Mouse (Mus musculus) midbrain, embryonic 10.5 days (tissue): Measurements from ENCODE around the gene Nabp2. TPM values are rescaled to one million over a fixed set of nuclear protein-coding genes. Genes with fewer than 3 reads are reported as not detected.

Source experiments
- DNase-seq: peaks from one replicate; pipeline ENCODE4 v3.0.0-alpha.2; 2017; ENCODE audit warnings: low spot score
- H3K27ac ChIP-seq: fragments of 300-500 bp; sonication (generic); replicated peaks from 2 replicates; pipeline ENCODE4 v1.5.1; 2016; ENCODE audit warnings: mild to moderate bottlenecking
- H3K27me3 ChIP-seq: fragments of 300-500 bp; sonication (generic); 2 replicates; pipeline ENCODE4 v1.6.1; 2016; ENCODE audit warnings: low read depth, mild to moderate bottlenecking; ENCODE audit not compliant: poor library complexity, severe bottlenecking
- H3K36me3 ChIP-seq: fragments of 300-500 bp; sonication (generic); 2 replicates; pipeline ENCODE4 v1.6.1; 2016; ENCODE audit warnings: mild to moderate bottlenecking, moderate library complexity
- H3K4me1 ChIP-seq: fragments of 300-500 bp; sonication (generic); 2 replicates; pipeline ENCODE4 v1.6.1; 2016
- H3K4me3 ChIP-seq: fragments of 300-500 bp; sonication (generic); 2 replicates; pipeline ENCODE4 v1.5.1; 2016; ENCODE audit warnings: mild to moderate bottlenecking, moderate library complexity
- H3K9me3 ChIP-seq: fragments of 300-500 bp; sonication (generic); replicated peaks from 2 replicates; pipeline ENCODE4 v1.6.1; 2016; ENCODE audit warnings: mild to moderate bottlenecking
- WGBS: fragments of 180-500 bp; shearing (Covaris S2); methylation state at CpG from one replicate; pipeline ENCODE4 v1.1.7; 2016; 5-methylcytosine and 5-hydroxymethylcytosine counted together
- polyA plus RNA-seq: library from polyadenylated mRNA; unstranded; fragments of >200 nt; fragmentation: Nextera tagmentation; extraction: Ambion mirVana; gene quantifications from 2 replicates; pipeline ENCODE4 v1.2.1, GENCODE M21; 2016

Nabp2 gene
- polyA plus RNA-seq, 1 experiment from 2014 or later, result 149 TPM

DNA sequence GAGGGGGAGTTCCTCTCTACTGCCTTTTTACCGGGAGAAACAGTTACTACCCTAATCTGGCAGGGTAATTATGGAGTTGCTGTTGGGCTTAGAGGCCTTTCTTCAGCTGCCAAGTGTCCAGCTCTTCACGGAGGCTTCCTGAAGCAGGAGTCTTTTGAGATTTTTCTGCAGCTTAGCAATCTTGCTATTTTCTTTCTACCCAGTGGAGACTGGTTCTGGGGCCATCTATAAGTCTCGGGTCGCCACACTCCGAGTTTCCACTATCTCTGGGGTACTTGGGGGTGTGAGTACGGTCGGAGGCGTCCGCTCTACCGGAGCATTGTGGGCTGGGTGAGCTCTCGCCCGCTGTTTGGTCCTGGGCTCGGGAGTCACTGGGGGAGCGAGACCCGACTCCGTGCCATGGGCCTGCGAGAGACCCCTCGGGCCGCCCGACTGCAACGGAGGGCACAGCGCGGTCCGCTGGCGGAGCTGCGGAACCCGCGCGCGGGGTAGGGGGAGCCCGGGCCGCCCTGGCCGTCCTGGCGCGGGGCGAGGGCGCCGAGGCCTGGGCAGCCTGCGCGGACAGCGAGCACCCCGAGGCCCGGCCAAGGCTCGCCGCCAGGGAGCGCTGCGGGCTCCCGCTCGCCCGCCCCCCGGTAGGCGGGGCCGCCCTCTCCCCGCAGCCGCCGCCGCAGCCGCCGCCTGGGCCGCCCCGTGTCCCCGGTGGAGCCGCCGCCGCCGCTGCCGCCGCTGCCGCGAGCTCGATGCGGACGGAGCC, 34.7 kb downstream of the Nabp2 start, which contains the start of gene Ankrd52:
TSS of gene Ankrd52 (plus strand) at position 661 of the 757 bp plus-strand sequence.
- Histone ChIP-seq H3K4me3 (peak within 1 kb of the TSS; percentile 99), H3K36me3 (peaks cover 39% of the 10 kb centered on the region), H3K4me1 (peaks cover 30% of the 10 kb centered on the region), H3K9me3 (no peaks in the 10 kb centered on the region), H3K27ac (peak within 1 kb of the TSS; percentile 98), H3K27me3 (no peaks in the 10 kb centered on the region)
- peak; percentile 85 for DNase-seq
- WGBS, result under 1% methylated on average over 62 of the region's 73 CpGs

DNA sequence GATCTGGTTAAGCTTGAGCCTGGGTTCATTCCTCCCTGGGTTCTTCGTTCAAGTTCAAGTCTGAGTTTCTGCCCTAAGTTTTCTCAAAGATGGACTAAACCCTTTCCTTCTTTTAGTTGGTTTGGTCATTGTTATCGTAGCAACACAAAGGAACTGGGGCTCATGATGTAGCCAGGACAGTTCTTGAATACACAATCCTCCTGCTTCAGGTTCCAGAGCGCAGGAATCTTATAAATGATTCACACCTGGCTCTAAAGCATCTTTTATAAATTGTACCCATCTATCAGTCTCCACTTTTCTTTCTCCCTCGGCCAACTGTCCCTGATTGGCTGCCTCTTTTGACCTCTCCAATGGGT, 35.2 kb downstream of the Nabp2 start:
- H3K27ac ChIP-seq, result peak overlapping the region; percentile 98
- H3K4me3 ChIP-seq, result peak overlapping the region; percentile 99
- DNase-seq, result no peak
- H3K36me3 ChIP-seq, result peaks cover 33% of the 10 kb centered on the region
- WGBS, result 47% methylated on average over 4 of the region's 4 CpGs
- no peaks in the 10 kb centered on the region for H3K9me3 ChIP-seq
- no peaks in the 10 kb centered on the region for H3K27me3 ChIP-seq
- peaks cover 30% of the 10 kb centered on the region for H3K4me1 ChIP-seq

DNA sequence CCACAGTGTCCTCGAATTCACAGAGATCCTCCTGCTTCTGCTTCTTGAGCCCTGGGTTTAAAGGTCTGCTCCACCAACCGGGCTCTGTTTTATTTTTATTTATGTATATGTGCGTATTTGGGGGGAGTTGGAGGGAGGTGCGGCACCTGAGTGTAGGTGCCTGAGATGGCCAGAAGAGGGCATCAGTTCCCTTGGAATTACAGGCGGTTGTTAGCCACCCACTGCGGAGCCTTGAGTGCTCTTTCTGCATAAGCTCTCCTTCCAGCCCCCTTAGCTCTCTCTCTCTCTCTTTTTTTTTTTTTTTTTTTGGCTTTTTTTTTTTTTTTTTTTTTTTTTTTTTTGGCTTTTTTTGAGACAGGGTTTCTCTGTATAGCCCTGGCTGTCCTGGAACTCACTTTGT, 36.9 kb downstream of the Nabp2 start:
- peaks cover 16% of the 10 kb centered on the region for H3K36me3 ChIP-seq

DNA sequence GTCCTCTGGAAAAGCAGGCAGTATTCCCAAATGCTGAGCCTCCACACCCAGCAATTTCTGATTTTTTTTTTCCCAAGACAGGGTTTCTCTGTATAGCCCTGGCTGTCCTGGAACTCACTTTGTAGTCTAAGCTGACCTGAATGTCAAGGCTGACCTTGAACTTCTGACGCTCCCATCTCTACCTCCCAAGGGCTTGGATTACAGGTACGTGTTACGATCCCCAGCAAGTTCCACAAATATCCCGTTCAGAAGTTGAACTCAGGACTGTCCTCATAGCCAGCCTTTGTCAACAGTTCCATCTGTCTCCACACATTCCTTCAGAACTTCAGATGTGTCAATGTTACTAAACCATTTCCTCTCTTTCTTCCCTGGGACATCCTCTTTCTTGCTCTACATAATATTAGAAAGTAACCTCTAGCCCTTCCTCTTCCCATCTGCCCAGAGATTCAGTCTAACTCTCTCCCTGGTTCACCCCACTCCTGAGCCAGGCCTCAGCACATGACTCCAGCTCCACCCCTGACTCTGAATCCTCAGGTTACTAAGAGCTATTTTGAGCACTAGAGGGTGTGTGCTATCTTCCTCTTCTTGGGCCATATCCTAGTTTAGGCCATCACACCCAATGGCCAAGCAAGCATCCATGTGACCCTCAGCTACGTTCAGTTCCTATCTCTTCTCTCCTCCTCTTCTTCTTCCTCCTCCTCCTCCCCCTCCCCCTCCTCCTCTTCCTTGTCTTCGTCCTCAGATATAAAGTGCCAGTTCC, 38.1 kb downstream of the Nabp2 start:
- Histone ChIP-seq H3K4me3 (no peak overlapping the region), H3K9me3 (no peaks in the 10 kb centered on the region), H3K4me1 (peaks cover 34% of the 10 kb centered on the region), H3K27ac (no peak overlapping the region), H3K27me3 (no peaks in the 10 kb centered on the region), H3K36me3 (peaks cover 4% of the 10 kb centered on the region)
- no peak for DNase-seq
- 87% methylated on average over 6 of the region's 6 CpGs for WGBS

More for the DNA sequence above, 36.9 kb downstream of the Nabp2 start:
- Histone ChIP-seq H3K27me3 (no peaks in the 10 kb centered on the region), H3K9me3 (no peaks in the 10 kb centered on the region), H3K4me3 (no peak overlapping the region), H3K27ac (no peak overlapping the region), H3K4me1 (peaks cover 37% of the 10 kb centered on the region)
- DNase-seq, result no peak
- 79% methylated on average over 6 of the region's 6 CpGs for WGBS

DNA sequence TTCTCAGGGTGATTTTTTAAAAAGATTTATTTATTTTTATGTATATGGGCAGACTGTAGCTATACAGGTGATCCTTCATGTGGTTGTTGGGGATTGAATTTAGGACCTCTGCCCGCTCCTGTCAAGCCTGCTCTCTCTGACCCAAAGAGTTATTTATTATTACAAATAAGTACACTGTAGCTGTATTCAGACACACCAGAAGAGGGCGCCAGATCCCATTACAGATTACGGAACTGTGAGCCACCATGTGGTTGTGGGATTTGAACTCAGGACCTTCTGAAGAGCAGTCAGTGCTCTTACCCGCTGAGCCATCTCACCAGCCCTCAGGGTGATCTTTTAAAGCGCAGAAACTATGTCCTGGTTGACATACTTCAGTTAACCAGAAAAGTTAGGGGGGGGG, 39.1 kb downstream of the Nabp2 start:
- Histone ChIP-seq H3K27me3 (no peaks in the 10 kb centered on the region), H3K4me3 (no peak overlapping the region), H3K36me3 (no peaks in the 10 kb centered on the region), H3K4me1 (peaks cover 38% of the 10 kb centered on the region), H3K27ac (no peak overlapping the region), H3K9me3 (no peaks in the 10 kb centered on the region)
- DNase-seq, result no peak
- 80% methylated on average over 5 of the region's 5 CpGs for WGBS

DNA sequence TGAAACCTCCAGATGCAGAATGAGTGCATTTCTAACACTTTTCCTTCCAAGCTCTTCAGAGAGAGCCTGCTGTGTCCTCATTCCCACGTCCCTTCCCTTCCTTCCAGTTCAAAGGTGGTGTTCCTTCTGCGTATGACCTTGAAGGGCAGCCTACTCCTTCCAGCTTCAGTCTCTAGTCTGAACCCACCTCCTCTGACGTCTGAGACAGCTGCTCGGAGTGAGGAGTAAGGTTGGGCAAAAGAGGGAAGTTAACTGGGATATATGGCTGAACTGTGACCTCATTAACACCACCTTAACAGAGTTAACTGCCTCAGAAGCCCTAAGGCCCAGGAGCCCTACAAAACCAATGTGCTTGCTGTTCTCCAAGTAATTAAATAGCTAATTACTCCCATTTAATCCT, 40.7 kb downstream of the Nabp2 start:
- H3K4me3 ChIP-seq, result no peak overlapping the region
- no peak overlapping the region for H3K27ac ChIP-seq
- H3K4me1 ChIP-seq, result peaks cover 27% of the 10 kb centered on the region
- WGBS, result 60% methylated on average over 4 of the region's 4 CpGs
- no peak for DNase-seq
- H3K36me3 ChIP-seq, result peaks cover 6% of the 10 kb centered on the region
- H3K27me3 ChIP-seq, result no peaks in the 10 kb centered on the region
- no peaks in the 10 kb centered on the region for H3K9me3 ChIP-seq

DNA sequence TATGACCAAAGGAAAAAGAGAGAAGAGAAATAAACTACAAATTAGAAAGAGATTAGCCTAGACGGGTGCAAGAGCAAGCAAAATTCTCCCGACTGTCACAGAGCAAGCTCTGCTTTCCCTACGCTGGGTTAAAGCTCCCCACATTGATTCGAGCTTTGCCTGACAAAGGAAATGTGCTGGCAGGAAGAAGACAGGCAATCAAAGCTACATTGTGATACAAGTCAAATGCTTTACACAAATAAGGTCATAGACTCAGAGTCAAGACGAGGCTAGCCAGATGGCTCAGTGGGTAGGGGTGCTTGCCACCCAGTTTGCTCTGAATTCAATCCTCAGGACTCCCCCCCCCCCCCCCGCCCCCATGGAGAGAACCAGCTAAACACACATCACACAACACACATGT, 41.3 kb downstream of the Nabp2 start:
- no peak for DNase-seq
- 70% methylated on average over 5 of the region's 6 CpGs for WGBS

DNA sequence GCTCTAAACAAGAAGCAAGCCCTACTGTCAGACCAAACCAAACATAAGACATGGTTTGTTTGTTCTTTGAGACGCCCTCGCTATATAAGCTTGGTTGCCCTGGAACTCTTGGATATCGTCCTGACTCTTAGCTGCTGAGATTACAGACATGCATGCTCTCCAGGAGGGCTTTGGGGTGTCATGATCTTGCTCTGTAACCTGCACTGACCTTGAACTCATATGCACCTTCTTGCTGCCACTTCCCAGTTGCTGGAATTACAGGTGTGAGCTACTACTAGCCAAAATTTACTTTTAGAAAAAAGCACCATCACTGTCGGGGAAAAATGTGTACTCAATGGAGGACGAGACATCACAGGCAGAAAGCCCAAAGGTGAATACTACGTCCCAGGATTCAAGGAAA, 41.7 kb downstream of the Nabp2 start:
- H3K4me3 ChIP-seq, result peak overlapping the region; percentile 82
- no peak for DNase-seq
- WGBS, result 77% methylated on average over 6 of the region's 6 CpGs
- no peaks in the 10 kb centered on the region for H3K27me3 ChIP-seq
- peak overlapping the region; percentile 85 for H3K27ac ChIP-seq
- H3K36me3 ChIP-seq, result peaks cover 16% of the 10 kb centered on the region
- no peaks in the 10 kb centered on the region for H3K9me3 ChIP-seq
- peaks cover 27% of the 10 kb centered on the region for H3K4me1 ChIP-seq

More for the DNA sequence above, 41.3 kb downstream of the Nabp2 start:
- peaks cover 27% of the 10 kb centered on the region for H3K4me1 ChIP-seq
- no peak overlapping the region for H3K27ac ChIP-seq
- peaks cover 12% of the 10 kb centered on the region for H3K36me3 ChIP-seq
- H3K9me3 ChIP-seq, result no peaks in the 10 kb centered on the region
- no peaks in the 10 kb centered on the region for H3K27me3 ChIP-seq
- no peak overlapping the region for H3K4me3 ChIP-seq

DNA sequence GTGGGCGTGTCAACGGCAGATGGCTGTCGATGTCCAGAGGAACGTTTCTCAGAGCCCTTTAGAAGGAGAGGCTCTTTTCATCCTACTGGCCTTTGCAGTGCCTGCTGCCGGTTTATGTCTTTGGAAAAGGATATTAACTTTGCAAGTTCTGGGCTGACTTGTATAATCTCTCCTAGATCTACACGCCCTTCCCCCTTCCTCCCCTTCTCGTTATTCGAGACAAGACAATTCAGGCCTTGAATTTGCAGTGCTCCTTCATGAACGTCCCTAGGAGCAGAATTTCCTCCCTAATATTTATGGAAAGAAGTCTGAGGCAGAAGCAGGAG, 42.1 kb downstream of the Nabp2 start:
- Histone ChIP-seq H3K9me3 (no peaks in the 10 kb centered on the region), H3K36me3 (peaks cover 20% of the 10 kb centered on the region), H3K4me1 (peaks cover 27% of the 10 kb centered on the region), H3K27me3 (no peaks in the 10 kb centered on the region), H3K27ac (peak overlapping the region; percentile 85), H3K4me3 (peak overlapping the region; percentile 82)
- 7% methylated on average over 9 of the region's 9 CpGs for WGBS
- DNase-seq, result no peak

DNA sequence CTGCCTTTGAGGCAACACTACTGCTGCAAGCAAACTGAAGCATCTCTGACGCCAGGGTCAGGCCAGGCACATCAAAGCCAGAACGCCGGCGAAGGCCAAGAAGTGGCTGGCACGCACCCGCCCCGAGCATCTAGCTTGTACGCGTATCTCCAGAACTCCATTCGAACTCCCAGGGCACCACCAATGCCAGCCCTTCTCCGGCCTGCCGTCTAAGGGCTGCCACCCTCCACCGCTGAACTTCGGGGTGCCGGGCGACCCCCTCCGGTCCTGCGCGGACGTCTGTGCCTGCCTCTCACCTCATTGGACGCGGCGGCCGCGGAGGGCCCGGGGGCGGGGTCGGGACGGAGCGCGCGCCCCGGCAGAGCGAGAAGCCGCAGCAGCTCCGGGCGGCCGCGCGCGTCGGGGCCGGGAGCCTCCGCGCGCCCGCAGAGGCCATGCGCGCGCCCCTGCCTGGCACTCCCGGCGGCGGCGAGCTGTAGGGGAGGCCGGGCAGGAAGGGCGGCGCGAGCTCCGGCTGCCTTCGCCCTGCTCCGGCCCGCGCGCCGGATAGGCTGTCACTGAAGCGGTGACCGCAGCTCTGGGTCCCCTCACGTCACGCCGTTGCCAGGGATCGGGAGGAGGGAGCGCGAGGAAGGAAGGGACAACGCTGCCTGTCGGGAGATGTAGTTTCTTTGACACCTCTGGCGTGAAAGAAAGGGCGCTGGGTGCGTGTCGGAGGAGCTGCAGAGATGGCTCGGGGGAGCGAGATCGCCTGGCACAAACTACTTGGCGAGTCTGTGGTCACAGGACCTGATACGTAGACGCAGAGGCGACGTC, 42.7 kb downstream of the Nabp2 start, which contains the start of gene Coq10a:
TSS of gene Coq10a (minus strand) at position 596 of the 816 bp plus-strand sequence.
- Histone ChIP-seq H3K9me3 (no peaks in the 10 kb centered on the region), H3K36me3 (peaks cover 26% of the 10 kb centered on the region), H3K27me3 (no peaks in the 10 kb centered on the region), H3K27ac (peak within 1 kb of the TSS; percentile 85), H3K4me1 (peaks cover 27% of the 10 kb centered on the region), H3K4me3 (peak within 1 kb of the TSS; percentile 82)
- WGBS, result 0% methylated on average over 87 of the region's 87 CpGs
- DNase-seq, result peak; percentile 93

DNA sequence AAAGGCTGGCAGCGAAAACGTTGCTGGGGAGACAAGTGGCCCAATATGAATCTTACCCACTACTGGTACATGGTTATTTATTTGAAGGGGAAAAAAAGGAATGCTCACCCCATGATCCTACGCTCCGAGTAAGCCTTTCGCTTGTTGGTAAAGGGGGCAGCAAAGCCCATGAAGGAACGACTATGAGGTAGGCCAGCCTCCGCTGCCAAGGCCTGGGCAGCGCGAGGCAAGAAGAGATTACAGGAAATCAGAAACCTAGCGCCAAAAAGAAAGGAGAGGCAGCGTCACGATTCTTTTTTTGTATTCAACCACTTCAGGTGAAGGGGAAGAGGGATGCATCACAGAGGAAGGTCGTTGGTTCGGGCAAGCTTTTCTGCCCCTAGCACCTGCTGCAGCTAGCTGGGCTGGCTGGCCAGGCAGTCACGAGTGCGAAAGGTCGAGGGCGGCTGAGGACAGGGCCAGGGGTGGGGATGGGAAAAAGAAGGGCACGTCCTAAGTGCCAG, 43.3 kb downstream of the Nabp2 start:
- 18% methylated on average over 19 of the region's 19 CpGs for WGBS
- no peaks in the 10 kb centered on the region for H3K27me3 ChIP-seq
- peaks cover 27% of the 10 kb centered on the region for H3K4me1 ChIP-seq
- H3K27ac ChIP-seq, result peak overlapping the region; percentile 85
- peak overlapping the region; percentile 82 for H3K4me3 ChIP-seq
- no peak for DNase-seq
- peaks cover 32% of the 10 kb centered on the region for H3K36me3 ChIP-seq
- H3K9me3 ChIP-seq, result no peaks in the 10 kb centered on the region

DNA sequence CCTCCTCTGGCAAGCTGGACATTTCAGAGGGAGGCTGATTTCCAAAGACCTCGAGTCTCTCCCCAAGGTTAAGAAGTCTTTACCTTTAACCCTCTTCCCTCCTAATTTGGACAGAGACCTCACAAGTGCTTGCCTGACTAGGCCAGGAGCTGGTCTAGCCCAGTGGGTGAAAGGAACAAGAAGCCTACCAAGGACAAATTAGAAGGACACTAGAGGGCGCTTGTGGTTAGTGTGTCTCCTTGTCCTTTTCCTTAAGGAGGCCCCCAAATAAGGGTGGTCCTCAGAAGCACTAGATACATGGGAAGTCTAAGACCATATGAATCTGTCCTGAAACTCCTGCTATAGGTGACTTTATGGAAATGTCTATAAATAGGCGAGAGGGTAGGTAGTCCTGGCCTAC, 48.7 kb downstream of the Nabp2 start:
- no peak overlapping the region for H3K4me3 ChIP-seq
- H3K27me3 ChIP-seq, result no peaks in the 10 kb centered on the region
- peaks cover 86% of the 10 kb centered on the region for H3K36me3 ChIP-seq
- no peak overlapping the region for H3K27ac ChIP-seq
- peaks cover 4% of the 10 kb centered on the region for H3K4me1 ChIP-seq
- 54% methylated on average over 3 of the region's 3 CpGs for WGBS
- H3K9me3 ChIP-seq, result no peaks in the 10 kb centered on the region
- DNase-seq, result no peak
